Mouse (Mus musculus): ENCODE measurements around the gene Hccs.

DNA sequence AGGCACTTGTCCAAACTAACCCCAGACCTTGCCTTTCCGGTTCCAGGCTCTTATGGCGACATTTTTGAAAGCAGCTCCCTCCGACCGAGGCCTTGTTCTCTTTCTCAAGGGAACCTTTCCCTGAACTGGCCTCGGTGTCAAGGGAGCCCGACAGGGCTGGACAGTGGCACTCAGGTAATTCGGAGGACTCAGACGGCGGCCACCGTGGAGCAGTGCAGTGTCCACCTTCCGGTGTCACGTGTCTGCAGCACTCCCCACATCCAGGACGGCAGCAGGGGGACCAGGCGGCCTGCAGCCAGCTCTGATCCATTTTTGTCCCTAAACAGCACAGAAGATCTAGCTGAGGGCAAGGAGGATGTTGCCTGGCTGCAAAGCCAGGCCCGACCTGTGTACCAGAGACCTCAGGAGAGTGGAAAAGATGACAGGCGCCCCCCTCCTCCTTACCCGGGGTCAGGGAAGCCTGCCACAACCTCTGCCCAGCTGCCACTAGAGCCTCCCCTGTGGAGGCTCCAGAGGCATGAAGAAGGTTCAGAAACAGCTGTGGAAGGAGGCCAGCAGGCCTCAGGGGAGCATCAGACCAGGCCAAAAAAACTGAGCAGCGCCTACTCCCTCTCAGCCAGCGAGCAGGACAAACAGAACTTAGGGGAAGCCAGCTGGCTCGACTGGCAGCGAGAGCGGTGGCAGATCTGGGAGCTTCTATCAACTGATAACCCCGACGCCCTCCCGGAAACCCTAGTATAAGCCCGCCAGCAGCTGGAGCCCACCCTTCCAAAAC lies 17.7 kb downstream of the Hccs start:
- TF ChIP-seq FLI1 (IDR thresholded peaks at IDR 0.05; ENCODE audit: low read length): no peak
- no peak for TF ChIP-seq GATA1 (IDR thresholded peaks at IDR 0.05; ENCODE audit: borderline replicate concordance, low read length)
